Mouse (Mus musculus) mature B cell (primary cell): ENCODE results near the gene Szt2.

Experiments used
- in situ Hi-C: fragments of 300-500 bp; cut with MboI; formaldehyde crosslinking; loops from 2 replicates; pipeline ENCODE4 v1.14.3; 2019

The Szt2 gene

GRCm38 (mm10) chr4:118357504-118357903 lies 51.6 kb downstream of the Szt2 start:
- in situ Hi-C loops: no loop called here

GRCm38 (mm10) chr4:118356738-118357137 lies 52.3 kb downstream of the Szt2 start:
- in situ Hi-C loops: no loop called here

- in situ Hi-C loops: no loop called here
Measured at GRCm38 (mm10) chr4:118354289-118354688, 54.8 kb downstream of the Szt2 start.

GRCm38 (mm10) chr4:118353689-118354088 lies 55.4 kb downstream of the Szt2 start:
- in situ Hi-C loops: no loop called here

GRCm38 (mm10) chr4:118351828-118352227 lies 57.2 kb downstream of the Szt2 start:
- in situ Hi-C loops: no loop called here

- in situ Hi-C loops: no loop called here
Measured at GRCm38 (mm10) chr4:118350864-118351263, 58.2 kb downstream of the Szt2 start.

GRCm38 (mm10) chr4:118347529-118348309 lies 61.4 kb downstream of the Szt2 start:
- in situ Hi-C loops: no loop called here

- in situ Hi-C loops: no loop called here
Measured at GRCm38 (mm10) chr4:118341447-118341846, 67.6 kb downstream of the Szt2 start.

- in situ Hi-C loops: no loop called here
Measured at GRCm38 (mm10) chr4:118336658-118337057, 72.4 kb downstream of the Szt2 start.

GRCm38 (mm10) chr4:118335991-118336390 lies 73.1 kb downstream of the Szt2 start:
- in situ Hi-C loops: no loop called here

GRCm38 (mm10) chr4:118331777-118332176 lies 77.3 kb downstream of the Szt2 start:
- in situ Hi-C loops: no loop called here

- in situ Hi-C loops: no loop called here
Measured at GRCm38 (mm10) chr4:118326476-118326875, 82.6 kb downstream of the Szt2 start.

GRCm38 (mm10) chr4:118320636-118321035 lies 88.4 kb downstream of the Szt2 start:
- in situ Hi-C loops: no loop called here

GRCm38 (mm10) chr4:118319706-118320344 lies 89.2 kb downstream of the Szt2 start:
- in situ Hi-C loops: no loop called here

- in situ Hi-C loops: no loop called here
Measured at GRCm38 (mm10) chr4:118316662-118317061, 92.4 kb downstream of the Szt2 start.

- in situ Hi-C loops: no loop called here
Measured at GRCm38 (mm10) chr4:118315286-118315685, 93.8 kb downstream of the Szt2 start.
